Mouse (Mus musculus): ENCODE measurements around the gene Arhgap20.

GRCm38 (mm10) chr9:51798251-51798650 lies 33.1 kb downstream of the Arhgap20 start:
- no peak for TF ChIP-seq POLR2A (IDR thresholded peaks at IDR 0.05; ENCODE audit: borderline replicate concordance, control insufficient read depth, low read depth, low read length)
- no peak for TF ChIP-seq CTCF (IDR thresholded peaks at IDR 0.05; ENCODE audit: control insufficient read depth, insufficient read depth, low read length)

All from bone marrow, adult 2 months (tissue).